ENCODE assay signal across 22 mouse cellular contexts in the genomic region with DNA sequence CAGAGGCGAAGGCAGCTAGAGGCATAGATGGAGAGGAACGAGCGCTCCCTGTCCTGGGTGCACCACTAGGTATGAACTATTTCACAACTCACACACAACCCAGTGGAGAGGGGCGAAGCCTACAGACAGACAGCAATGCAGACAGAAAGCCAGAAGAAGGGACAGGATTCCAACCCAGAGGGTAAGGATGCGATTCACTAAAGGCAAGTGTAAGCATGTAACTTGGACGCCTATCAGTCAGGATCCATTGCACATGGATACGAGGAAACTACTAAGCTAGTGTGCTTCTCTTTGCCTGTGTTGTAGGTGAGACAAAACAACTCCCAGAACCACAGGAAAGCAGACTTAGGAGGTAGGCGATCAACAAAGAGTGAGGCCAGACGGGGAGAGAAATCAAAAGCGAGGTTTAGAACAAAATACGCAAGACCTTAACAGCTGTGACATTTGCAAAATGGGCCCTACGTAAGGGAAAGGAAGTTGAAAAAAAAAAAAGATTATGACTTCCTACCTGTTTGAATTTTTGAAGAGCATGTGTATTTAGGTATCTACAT.
DNase-seq lines count a peak whose midpoint lies in the region; TF ChIP-seq lines count a peak whose summit lies in the region.
"Had no signal": no experiment of that assay in that cellular context is flagged by ENCODE, and none has a peak within 500 bp of the region (broad histone marks: within the 10 kb centered on the region; RNA-seq: fewer than 3 reads in every experiment).

No protein-coding gene starts in this region.

- H3K36me3 ChIP-seq in CH12.LX (replicated peaks in 1 of 2; ENCODE audit: control insufficient read depth in 1 of 2, insufficient read depth in 1 of 2, low read length in 1 of 2): peaks cover 4 to 38% of the 10 kb centered on the region in 2 experiments
- no peaks in the 10 kb centered on the region for H3K36me3 ChIP-seq in small intestine, adult 2 months (ENCODE audit: control insufficient read depth, insufficient read depth, low read length)
- H3K36me3 ChIP-seq in limb, embryonic 10.5 days: no peaks in the 10 kb centered on the region
- H3K36me3 ChIP-seq: forebrain, embryonic 15.5 days; heart, embryonic 10.5 days; limb, embryonic 15.5 days; neural tube, embryonic 13.5 days had no signal

- dilution Hi-C loops in CH12.LX (cut with MboI; ENCODE audit: extremely low pct_ligation_motif_present, extremely low pct_unique_long_range_greater_than_20kb, low sequenced_read_pairs): no loop called here

- no peak for TF ChIP-seq CTCF in layer of hippocampus, adult 2 months (conservative IDR thresholded peaks at IDR 0.05)
- no peak for TF ChIP-seq CTCF in CH12.LX (conservative IDR thresholded peaks at IDR 0.05 in 1 of 2, IDR thresholded peaks at IDR 0.05 in 1 of 2; ENCODE audit: low read depth in 2 of 2, low read length in 2 of 2)
- no peak for TF ChIP-seq CTCF in small intestine, adult 2 months (IDR thresholded peaks at IDR 0.05; ENCODE audit: extremely low read depth, insufficient read length, insufficient replicate concordance, low read depth, low read length)

- no peak for TF ChIP-seq EP300 in CH12.LX (IDR thresholded peaks at IDR 0.05; ENCODE audit: low read length)

- H3K79me2 ChIP-seq in CH12.LX (replicated peaks; ENCODE audit: control insufficient read depth, extremely low read depth, insufficient read depth, poor library complexity, severe bottlenecking): peaks cover 15% of the 10 kb centered on the region

- in situ Hi-C loops in CH12.LX (cut with MboI; ENCODE audit: low pct_ligation_motif_present, low pct_unique_long_range_greater_than_20kb, low sequenced_read_pairs): no loop called here

- no peak for TF ChIP-seq RAD21 in CH12.LX (IDR thresholded peaks at IDR 0.05; ENCODE audit: low read depth, low read length)

- H3K27me3 ChIP-seq in CH12.LX (replicated peaks): no peaks in the 10 kb centered on the region
- no peaks in the 10 kb centered on the region for H3K27me3 ChIP-seq in small intestine, adult 2 months (ENCODE audit: control insufficient read depth, insufficient read depth, low read length)
- no peaks in the 10 kb centered on the region for H3K27me3 ChIP-seq in limb, embryonic 10.5 days (ENCODE audit: low read depth, poor library complexity, severe bottlenecking)
- H3K27me3 ChIP-seq: forebrain, embryonic 15.5 days; limb, embryonic 15.5 days; neural tube, embryonic 13.5 days had no signal

- DNase-seq in layer of hippocampus, adult 2 months (ENCODE audit: low spot score in 2 of 2): no peak
- DNase-seq in layer of hippocampus, adult 9-10 months (ENCODE audit: low spot score): no peak
- DNase-seq in CD4-positive helper T cell, adult 2 months (ENCODE audit: low read depth, low spot score): peak; percentile 83
- DNase-seq in CH12.LX (ENCODE audit: extremely low read depth): no peak
- DNase-seq in limb, embryonic 10.5 days (ENCODE audit: low spot score): no peak
- no peak for DNase-seq in gastrocnemius, postnatal 25 days
- DNase-seq: adrenal gland, adult 2 months; gastrocnemius, postnatal 10 days; heart, postnatal 14 days; kidney, adult 11 months; kidney, postnatal 10 days; layer of hippocampus, adult 9-11 months; lung, adult 18-20 months; lung, postnatal 36 days had no signal

- WGBS in small intestine, adult 2 months: 84% methylated on average over 12 of the region's 12 CpGs
- WGBS in limb, embryonic 10.5 days: 90% methylated on average over 12 of the region's 12 CpGs

- H3K9me3 ChIP-seq in CH12.LX (replicated peaks; ENCODE audit: low read length): no peaks in the 10 kb centered on the region
- H3K9me3 ChIP-seq in limb, embryonic 10.5 days (replicated peaks): no peaks in the 10 kb centered on the region
- H3K9me3 ChIP-seq: forebrain, embryonic 15.5 days; heart, embryonic 10.5 days; limb, embryonic 15.5 days; neural tube, embryonic 13.5 days had no signal

- peak overlapping the region; percentile 33; the same call in 1 of the 2 replicates for H3K27ac ChIP-seq in layer of hippocampus, adult 2 months
- H3K27ac ChIP-seq in CH12.LX (ENCODE audit: insufficient read depth, low read depth): no peak overlapping the region
- peak overlapping the region; percentile 68 for H3K27ac ChIP-seq in small intestine, adult 2 months (ENCODE audit: insufficient read depth, low read depth, low read length)
- no peak overlapping the region for H3K27ac ChIP-seq in limb, embryonic 10.5 days
- H3K27ac ChIP-seq: forebrain, embryonic 15.5 days; hindbrain, embryonic 14.5 days; limb, embryonic 15.5 days; neural tube, embryonic 13.5 days had no signal

- H3K4me2 ChIP-seq in CH12.LX (ENCODE audit: insufficient read depth, low read depth, poor library complexity, severe bottlenecking): no peak overlapping the region
- H3K4me2 ChIP-seq: forebrain, embryonic 15.5 days; hindbrain, embryonic 14.5 days; limb, embryonic 15.5 days; midbrain, embryonic 11.5 days; neural tube, embryonic 13.5 days had no signal

- no peak overlapping the region for H3K9ac ChIP-seq in CH12.LX (ENCODE audit: insufficient read depth, low read depth)
- H3K9ac ChIP-seq: forebrain, embryonic 15.5 days; hindbrain, embryonic 14.5 days; limb, embryonic 15.5 days; neural tube, embryonic 13.5 days had no signal

- TF ChIP-seq POLR2A in CH12.LX (IDR thresholded peaks at IDR 0.05; ENCODE audit: low read depth, low read length): no peak
- TF ChIP-seq POLR2A in small intestine, adult 2 months (IDR thresholded peaks at IDR 0.05; ENCODE audit: low read depth, low read length): no peak

- no peak overlapping the region for H3K4me3 ChIP-seq in layer of hippocampus, adult 2 months
- H3K4me3 ChIP-seq in CH12.LX (replicated peaks in 1 of 3; ENCODE audit: low read depth in 2 of 3, low read length in 2 of 3, poor library complexity in 1 of 3): no peak overlapping the region
- no peak overlapping the region for H3K4me3 ChIP-seq in small intestine, adult 2 months (ENCODE audit: low read depth, low read length)
- no peak overlapping the region for H3K4me3 ChIP-seq in limb, embryonic 10.5 days
- H3K4me3 ChIP-seq: erythroblast, embryonic 14.5 days; forebrain, embryonic 15.5 days; heart, embryonic 10.5 days; limb, embryonic 15.5 days; neural tube, embryonic 13.5 days had no signal

- H3K4me1 ChIP-seq in CH12.LX (ENCODE audit: control insufficient read depth in 1 of 2, insufficient read depth in 2 of 2): peaks cover 39 to 100% of the 10 kb centered on the region in 2 experiments
- H3K4me1 ChIP-seq in small intestine, adult 2 months (ENCODE audit: control insufficient read depth, insufficient read depth, insufficient read length, low read length): peaks cover 27% of the 10 kb centered on the region; the same call in 1 of the 2 replicates
- peaks cover 30% of the 10 kb centered on the region for H3K4me1 ChIP-seq in limb, embryonic 10.5 days

TF ChIP-seq in CH12.LX, 34 proteins besides CTCF, POLR2A, EP300 and RAD21:
- no peak for TF ChIP-seq ZMIZ1 (IDR thresholded peaks at IDR 0.05; ENCODE audit: low read depth, low read length)
- TF ChIP-seq ZNF384 (IDR thresholded peaks at IDR 0.05; ENCODE audit: low read depth, low read length): peak; percentile 29; the same call in 1 of the 2 replicates

Comparison
In these comparisons a context has a peak if more than half of its experiments do, and no peak if none do; other contexts are left out.
1. H3K27ac ChIP-seq: peak in layer of hippocampus, adult 2 months (single experiment) and small intestine, adult 2 months (single experiment); none in CH12.LX (single experiment) and limb, embryonic 10.5 days (single experiment).